Mouse (Mus musculus) heart, postnatal 25 days (tissue): Measurements from ENCODE around the gene Zfp354b. TPM values are rescaled to one million over a fixed set of nuclear protein-coding genes. Genes with fewer than 3 reads are reported as not detected.
A peak's percentile ranks its signal among the peaks of the same experiment; 100 is the strongest.

Experiments used
- DNase-seq: peaks from one replicate; pipeline ENCODE4 v3.0.0; 2022; ENCODE audit warnings: low spot score
- intact Hi-C: fragments of 180-260 bp; cut with DNase I; formaldehyde crosslinking; loops from one replicate; pipeline ENCODE4 v1.15.1; 2025
- total RNA-seq, 2 experiments: library from RNA; stranded (reverse); gene quantifications; 2 replicates each; pipeline ENCODE4 v1.2.3; 2021

Zfp354b gene
- total RNA-seq, 2 experiments from 2014 or later = 1.4 to 2.2 TPM

DNA sequence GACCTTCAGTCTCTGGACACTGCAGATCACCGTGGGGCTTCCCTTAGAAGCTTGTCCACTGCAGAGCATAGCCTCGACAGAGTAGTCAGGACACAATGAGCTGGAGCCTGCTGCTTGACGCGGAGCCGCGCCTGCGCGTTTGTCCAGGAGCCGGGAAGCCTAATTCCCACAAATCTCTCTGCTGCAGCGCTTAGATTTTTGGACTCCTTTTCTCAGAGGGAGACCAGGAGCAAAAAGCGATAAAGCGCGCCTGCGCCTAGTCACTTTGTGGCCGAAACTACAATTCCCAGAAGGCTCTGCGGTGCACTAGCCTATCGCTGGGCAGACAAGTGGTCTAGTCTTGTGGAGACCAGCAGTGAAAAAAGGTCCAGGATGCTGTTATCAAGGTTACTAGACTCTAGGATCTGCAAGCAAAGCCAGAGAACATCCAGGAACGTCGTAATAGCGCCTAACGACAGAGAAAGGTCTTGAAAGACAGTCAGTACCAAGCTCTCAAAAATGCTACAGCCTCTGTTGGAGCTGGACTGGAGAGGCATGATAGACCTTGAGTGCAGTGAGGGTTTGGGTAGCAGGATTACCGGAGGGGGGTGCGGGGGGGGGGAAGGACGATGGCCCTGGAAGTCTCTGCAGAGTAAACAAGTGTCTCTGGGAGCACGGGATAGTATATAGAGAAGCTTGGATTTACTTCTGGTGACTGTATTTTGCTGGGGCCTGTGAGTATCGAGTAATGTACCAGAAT lies 43.9 kb downstream of the Zfp354b start, which contains the start of gene Zfp454:
TSS of gene Zfp454 (minus strand) at position 262 of the 739 bp plus-strand sequence.
- intact Hi-C loops = loop anchor here (2.0 to 5.0 kb wide), 2 partner anchors 27 to 45 kb away; partner anchors contain the start of gene Zfp354b
- DNase-seq = peak; percentile 83

DNA sequence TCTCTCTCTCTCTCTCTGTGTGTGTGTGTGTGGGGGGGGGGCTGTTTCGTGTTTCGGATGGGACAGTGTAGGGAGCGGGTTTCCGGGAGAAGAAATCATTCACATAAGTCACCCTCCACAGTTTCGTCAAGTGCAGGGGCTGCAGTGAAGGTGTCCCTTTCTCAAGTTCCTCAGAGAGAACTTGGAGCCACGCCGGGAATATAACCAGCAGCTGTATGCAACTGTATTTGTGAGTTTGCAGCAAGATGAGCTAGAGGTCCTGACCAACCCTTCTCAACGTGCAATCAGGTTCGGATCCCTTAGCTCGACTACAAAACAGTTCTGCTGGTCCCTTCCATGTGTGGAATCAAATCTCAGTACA lies 44.5 kb downstream of the Zfp354b start:
- no peak for DNase-seq
- intact Hi-C loops = loop anchor here (5.0 kb wide), 1 partner anchor 45 kb away; the partner anchor contains the start of gene Zfp354b

DNA sequence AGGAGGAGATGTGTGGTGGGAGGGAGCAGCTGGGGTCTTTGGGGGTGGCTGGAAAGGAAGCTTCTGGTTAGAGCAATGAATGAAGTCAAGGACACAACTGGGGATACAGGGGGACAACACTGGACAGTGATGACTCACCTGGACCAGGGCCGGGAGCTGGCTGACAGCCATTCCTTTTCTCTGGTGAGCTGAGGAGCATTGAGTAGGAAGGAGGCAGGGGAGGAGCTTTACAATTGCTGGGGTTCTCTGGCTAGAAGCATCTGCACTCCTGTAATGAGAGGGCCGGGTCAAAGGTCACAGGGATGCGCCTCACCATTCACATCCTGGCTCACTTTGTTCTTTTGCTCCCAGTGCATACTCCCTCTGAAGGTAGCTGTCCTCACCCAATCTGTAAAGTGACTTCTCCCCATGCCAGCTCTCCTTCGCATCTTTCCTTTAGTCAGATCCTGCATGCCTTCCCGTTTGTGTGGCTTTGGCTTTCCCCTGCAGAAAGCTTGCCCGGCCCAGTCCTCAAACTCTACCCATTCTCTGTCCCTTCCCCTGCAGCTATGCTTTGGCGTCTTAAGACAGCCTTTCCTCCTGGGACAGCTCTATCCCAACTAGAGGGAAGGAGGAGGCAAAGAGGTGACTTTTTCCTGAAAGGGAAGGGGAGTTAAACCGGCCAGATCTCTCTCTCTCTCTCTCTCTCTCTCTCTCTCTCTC lies 45.1 kb downstream of the Zfp354b start:
- no peak for DNase-seq
- intact Hi-C loops = loop anchor here (5.0 kb wide), 1 partner anchor 46 kb away; the partner anchor contains the start of gene Zfp354b

DNA sequence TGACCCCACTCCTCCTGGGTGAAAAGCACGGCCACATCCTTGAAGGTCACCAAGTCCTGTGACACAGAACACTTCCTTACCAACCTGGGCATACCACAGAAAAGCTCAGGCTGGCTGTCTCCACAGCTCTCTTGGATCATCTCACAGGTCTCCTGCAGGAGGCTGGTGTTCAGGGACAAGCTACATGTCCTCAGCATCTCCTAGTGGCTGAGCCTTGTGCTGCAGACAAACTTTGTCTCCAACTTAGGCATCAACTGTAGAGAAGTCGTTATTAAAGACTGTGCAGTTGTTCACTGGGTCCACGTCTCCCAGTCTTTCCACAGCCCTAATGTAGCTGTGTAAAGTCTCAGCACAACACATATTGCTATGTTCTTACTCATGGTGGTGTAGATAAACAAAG lies 47.7 kb downstream of the Zfp354b start:
- no peak for DNase-seq
- intact Hi-C loops = no loop called here

DNA sequence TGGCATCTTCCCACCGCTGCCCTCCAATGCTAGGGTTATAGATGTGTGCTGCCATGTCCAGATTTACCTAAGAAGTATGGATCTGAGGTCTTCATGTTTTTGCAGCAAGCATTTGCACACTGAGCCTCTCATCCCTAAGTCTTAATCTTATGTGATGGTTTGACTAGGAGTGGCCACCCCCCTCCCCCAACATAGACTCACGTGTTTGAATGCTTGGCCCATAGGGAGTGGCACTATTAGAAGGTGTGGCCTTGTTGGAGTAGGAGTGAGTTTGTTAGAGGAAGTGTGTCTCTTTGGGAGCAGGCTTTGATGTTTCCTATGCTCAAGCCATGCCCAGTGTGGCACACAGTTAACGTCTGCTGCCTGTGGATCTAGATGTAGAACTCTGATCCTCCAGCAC lies 52.8 kb downstream of the Zfp354b start:
- intact Hi-C loops = no loop called here
- no peak for DNase-seq

Other genes with a start within 250 kb of the Zfp354b start
- 1 to 10 TPM; 3.4 to 4.6 TPM for gene Zfp354c, start 103.9 kb downstream of the Zfp354b start, total RNA-seq
- gene Zfp879, start 90.1 kb downstream of the Zfp354b start, total RNA-seq = 1 to 10 TPM; 1.1 to 1.3 TPM
- not detected for gene Grm6, start 80.9 kb downstream of the Zfp354b start, total RNA-seq
- 1 to 10 TPM in 1 of 2 experiments, under 1 TPM in 1; 0.86 to 1.1 TPM for gene Zfp454, start 44.0 kb downstream of the Zfp354b start, total RNA-seq
- gene Zfp2, start 15.5 kb downstream of the Zfp354b start, total RNA-seq = 1 to 10 TPM; 3.3 to 3.7 TPM
- gene 4933414I15Rik, start 12.1 kb upstream of the Zfp354b start, total RNA-seq = not detected
- not detected for gene Prop1, start 22.1 kb upstream of the Zfp354b start, total RNA-seq
- gene Olfr1378, start 34.9 kb upstream of the Zfp354b start, total RNA-seq = not detected
- not detected for gene Olfr1377, start 50.3 kb upstream of the Zfp354b start, total RNA-seq
- not detected for gene Olfr51, start 72.0 kb upstream of the Zfp354b start, total RNA-seq
- gene Olfr54, start 82.6 kb upstream of the Zfp354b start, total RNA-seq = not detected
- gene Olfr1375, start 116.5 kb upstream of the Zfp354b start, total RNA-seq = not detected
- 1 to 10 TPM; 1.6 TPM for gene Zfp354a, start 127.6 kb upstream of the Zfp354b start, total RNA-seq